Mouse (Mus musculus) layer of hippocampus, postnatal 14 days (tissue): ENCODE measurements around the gene Cntnap1. TPM values are rescaled to one million over a fixed set of nuclear protein-coding genes. Genes with fewer than 3 reads are reported as not detected.
A peak's percentile ranks its signal among the peaks of the same experiment; 100 is the strongest.

Experiments used
- DNase-seq, 2 experiments: peaks; one replicate each; pipeline ENCODE4 v3.0.0; 2021 to 2022; ENCODE audit warnings: low spot score in 2 of 2, mixed read lengths in 1 of 2
- total RNA-seq, 2 experiments: library from RNA; stranded (reverse); gene quantifications; 2 replicates each; pipeline ENCODE4 v1.2.3; 2021

Cntnap1 gene
- total RNA-seq, 2 experiments from 2014 or later = 137 to 149 TPM

- DNase-seq = no peak
Measured at GRCm38 (mm10) chr11:101182771-101183517, 12.6 kb downstream of the Cntnap1 start.

GRCm38 (mm10) chr11:101184984-101185383, 14.7 kb downstream of the Cntnap1 start:
- DNase-seq = no peak

GRCm38 (mm10) chr11:101185441-101185840, 15.1 kb downstream of the Cntnap1 start:
- no peak for DNase-seq

- DNase-seq = no peak
Measured at GRCm38 (mm10) chr11:101186526-101187247, 16.4 kb downstream of the Cntnap1 start.

GRCm38 (mm10) chr11:101187541-101187940, 17.2 kb downstream of the Cntnap1 start:
- DNase-seq = no peak

- DNase-seq = no peak
Measured at GRCm38 (mm10) chr11:101188166-101188805, 18.0 kb downstream of the Cntnap1 start.

- DNase-seq = peak; percentile 54 to 73
Measured at GRCm38 (mm10) chr11:101189495-101190180, 19.3 kb downstream of the Cntnap1 start.

- no peak for DNase-seq
Measured at GRCm38 (mm10) chr11:101190181-101190912, 20.0 kb downstream of the Cntnap1 start.

- no peak for DNase-seq
Measured at GRCm38 (mm10) chr11:101190913-101191907, 20.9 kb downstream of the Cntnap1 start.

- DNase-seq = no peak
Measured at GRCm38 (mm10) chr11:101191919-101192470, 21.7 kb downstream of the Cntnap1 start.

GRCm38 (mm10) chr11:101192646-101193045, 22.3 kb downstream of the Cntnap1 start:
- DNase-seq = no peak

- DNase-seq = no peak
Measured at GRCm38 (mm10) chr11:101193076-101193475, 22.8 kb downstream of the Cntnap1 start.

GRCm38 (mm10) chr11:101194137-101194536, 23.8 kb downstream of the Cntnap1 start:
- no peak for DNase-seq

- DNase-seq = no peak
Measured at GRCm38 (mm10) chr11:101194643-101195042, 24.3 kb downstream of the Cntnap1 start.

- no peak for DNase-seq
Measured at GRCm38 (mm10) chr11:101195101-101195500, 24.8 kb downstream of the Cntnap1 start.

- DNase-seq = no peak
Measured at GRCm38 (mm10) chr11:101195571-101195970, 25.2 kb downstream of the Cntnap1 start.

GRCm38 (mm10) chr11:101196175-101196574, 25.9 kb downstream of the Cntnap1 start:
- DNase-seq = no peak

GRCm38 (mm10) chr11:101199555-101199954, 29.2 kb downstream of the Cntnap1 start:
- DNase-seq = no peak

- DNase-seq = peak in 1 of 2 experiments; percentile 69
Measured at GRCm38 (mm10) chr11:101200986-101201385, 30.7 kb downstream of the Cntnap1 start.
